Mouse (Mus musculus): ENCODE measurements around the gene Il23r.
"Not testable (repeated sequence)": the region's sequence is repeated elsewhere in the genome, so short reads cannot be mapped to it uniquely, and the experiment has no call there.

Gene Il23r

DNA sequence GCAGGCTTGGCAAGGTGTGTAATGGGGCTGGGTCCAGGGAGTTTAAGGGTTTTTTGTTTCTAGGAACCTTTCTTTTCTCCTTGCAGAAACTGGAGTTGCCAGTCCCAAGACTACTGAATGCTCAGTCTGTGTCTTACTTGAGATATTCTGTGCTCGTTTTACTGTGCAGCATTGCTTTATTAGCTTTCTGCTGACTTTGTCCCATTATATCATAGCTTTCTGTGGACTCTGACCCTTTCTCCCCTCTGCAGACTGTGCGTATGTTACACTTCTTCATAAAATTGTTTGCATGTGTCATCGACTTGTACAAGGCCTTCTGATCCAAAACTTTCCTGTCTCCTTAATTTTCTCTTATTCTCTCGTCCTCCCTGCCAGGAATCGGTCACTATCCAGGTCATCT, 34.7 kb upstream of the Il23r start:
- no peaks in the 10 kb centered on the region for H3K9me3 ChIP-seq (ENCODE audit: low read length)
- H3K36me3 ChIP-seq (ENCODE audit: insufficient read depth, low read length): no peaks in the 10 kb centered on the region
- H3K4me3 ChIP-seq (replicated peaks; ENCODE audit: low read length): no peak overlapping the region
- peaks cover 11% of the 10 kb centered on the region; the same call in 1 of the 2 replicates for H3K27me3 ChIP-seq (ENCODE audit: insufficient read depth, low read length)
- no peak for TF ChIP-seq NANOG (IDR thresholded peaks at IDR 0.05; ENCODE audit: borderline replicate concordance, low read length)
- no peak for TF ChIP-seq POU5F1 (IDR thresholded peaks at IDR 0.05; ENCODE audit: borderline replicate concordance, low read length)
- no peak for TF ChIP-seq CTCF (conservative IDR thresholded peaks at IDR 0.05; ENCODE audit: low read length)
- H3K4me1 ChIP-seq (replicated peaks; ENCODE audit: low read depth, low read length): 0 out of 2 replicates have a peak, but pooled peaks cover 2% of the 10 kb centered on the region

GRCm38 (mm10) chr6:67510752-67511151, 19.1 kb upstream of the Il23r start:
- no peaks in the 10 kb centered on the region for H3K36me3 ChIP-seq (ENCODE audit: insufficient read depth, low read length)
- H3K9me3 ChIP-seq (ENCODE audit: low read length): no peaks in the 10 kb centered on the region
- no peak overlapping the region for H3K4me3 ChIP-seq (replicated peaks; ENCODE audit: low read length)
- no peaks in the 10 kb centered on the region for H3K4me1 ChIP-seq (replicated peaks; ENCODE audit: low read depth, low read length)
- peak; percentile 48 for TF ChIP-seq CTCF (conservative IDR thresholded peaks at IDR 0.05; ENCODE audit: low read length)
- TF ChIP-seq POU5F1 (IDR thresholded peaks at IDR 0.05; ENCODE audit: borderline replicate concordance, low read length): no peak
- no peak for TF ChIP-seq NANOG (IDR thresholded peaks at IDR 0.05; ENCODE audit: borderline replicate concordance, low read length)
- H3K27me3 ChIP-seq (ENCODE audit: insufficient read depth, low read length): no peaks in the 10 kb centered on the region

DNA sequence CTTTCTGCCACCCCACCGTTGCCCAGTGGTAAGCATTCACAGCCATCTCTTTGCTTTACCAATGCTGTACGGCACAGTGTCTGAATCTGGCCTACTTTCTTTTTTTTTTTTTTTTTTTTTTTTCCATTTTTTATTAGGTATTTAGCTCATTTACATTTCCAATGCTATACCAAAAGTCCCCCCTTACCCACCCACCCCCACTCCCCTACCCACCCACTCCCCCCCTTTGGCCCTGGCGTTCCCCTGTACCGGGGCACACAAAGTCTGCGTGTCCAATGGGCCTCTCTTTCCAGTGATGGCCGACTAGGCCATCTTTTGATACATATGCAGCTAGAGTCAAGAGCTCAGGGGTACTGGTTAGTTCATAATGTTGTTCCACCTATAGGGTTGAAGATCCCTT, 10.3 kb upstream of the Il23r start:
- not testable (repeated sequence) for H3K9me3 ChIP-seq (ENCODE audit: low read length); H3K27me3 ChIP-seq (ENCODE audit: insufficient read depth, low read length); H3K4me1 ChIP-seq (replicated peaks; ENCODE audit: low read depth, low read length); H3K36me3 ChIP-seq (ENCODE audit: insufficient read depth, low read length); H3K4me3 ChIP-seq (replicated peaks; ENCODE audit: low read length)

DNA sequence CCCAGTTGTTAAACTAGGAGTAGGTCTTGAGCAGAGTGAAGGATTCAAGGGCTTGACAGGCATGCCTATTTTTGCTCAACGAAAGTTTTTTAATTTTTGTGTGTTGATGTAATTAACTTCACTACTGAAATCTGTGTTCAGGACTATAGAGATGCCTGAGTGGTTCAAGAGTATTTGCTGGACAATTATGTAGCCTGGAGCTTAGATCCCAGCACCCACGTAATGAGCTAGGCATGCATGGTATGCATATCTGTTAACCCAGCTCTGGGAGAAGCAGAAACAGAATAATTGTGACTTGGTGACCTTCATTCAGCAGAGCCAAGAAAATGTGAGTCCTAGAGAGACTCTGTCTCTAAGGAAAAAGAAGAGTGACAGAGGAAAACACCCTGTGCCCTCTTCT, 10.6 kb downstream of the Il23r start:
- no peaks in the 10 kb centered on the region for H3K36me3 ChIP-seq (ENCODE audit: insufficient read depth, low read length)
- H3K4me1 ChIP-seq (replicated peaks; ENCODE audit: low read depth, low read length): no peaks in the 10 kb centered on the region
- no peaks in the 10 kb centered on the region for H3K27me3 ChIP-seq (ENCODE audit: insufficient read depth, low read length)
- no peak overlapping the region for H3K4me3 ChIP-seq (replicated peaks; ENCODE audit: low read length)
- peaks cover 5% of the 10 kb centered on the region; the same call in 1 of the 2 replicates for H3K9me3 ChIP-seq (ENCODE audit: low read length)
- TF ChIP-seq CTCF (conservative IDR thresholded peaks at IDR 0.05; ENCODE audit: low read length) (no peak), POU5F1 (IDR thresholded peaks at IDR 0.05; ENCODE audit: borderline replicate concordance, low read length) (no peak), NANOG (IDR thresholded peaks at IDR 0.05; ENCODE audit: borderline replicate concordance, low read length) (no peak)

- Histone ChIP-seq H3K9me3 (ENCODE audit: low read length) (no peaks in the 10 kb centered on the region), H3K4me3 (replicated peaks; ENCODE audit: low read length) (no peak overlapping the region), H3K4me1 (replicated peaks; ENCODE audit: low read depth, low read length) (0 out of 2 replicates have a peak, but pooled peaks cover 8% of the 10 kb centered on the region), H3K27me3 (ENCODE audit: insufficient read depth, low read length) (peaks cover 1% of the 10 kb centered on the region; the same call in 1 of the 2 replicates), H3K36me3 (ENCODE audit: insufficient read depth, low read length) (no peaks in the 10 kb centered on the region)
- no peak for TF ChIP-seq POU5F1 (IDR thresholded peaks at IDR 0.05; ENCODE audit: borderline replicate concordance, low read length)
- no peak for TF ChIP-seq NANOG (IDR thresholded peaks at IDR 0.05; ENCODE audit: borderline replicate concordance, low read length)
- TF ChIP-seq CTCF (conservative IDR thresholded peaks at IDR 0.05; ENCODE audit: low read length): no peak
These were observed 20.4 kb downstream of the Il23r start for GRCm38 (mm10) chr6:67471242-67471641.

DNA sequence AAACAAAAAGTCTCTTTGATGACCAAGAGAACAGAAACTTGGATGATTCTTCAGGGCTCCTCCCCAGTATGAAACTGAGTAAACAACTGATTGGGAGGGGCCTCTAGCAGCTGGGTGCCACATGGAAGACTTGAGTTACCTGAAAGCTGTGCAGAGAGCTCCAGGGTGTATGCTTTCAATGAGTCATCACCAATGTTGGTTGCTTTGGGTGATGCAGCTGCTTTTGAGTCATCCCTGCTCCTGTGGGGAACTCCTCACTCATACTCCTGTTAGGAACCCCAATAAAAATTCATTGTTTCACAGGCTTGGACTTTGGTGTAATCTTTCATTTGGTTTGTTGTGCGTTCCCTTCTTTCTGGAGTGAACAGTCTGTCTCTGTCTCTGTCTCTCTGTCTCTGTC, 32.2 kb downstream of the Il23r start:
- Histone ChIP-seq H3K27me3 (ENCODE audit: insufficient read depth, low read length) (no peaks in the 10 kb centered on the region), H3K4me3 (replicated peaks; ENCODE audit: low read length) (no peak overlapping the region)
- no peak for TF ChIP-seq POU5F1 (IDR thresholded peaks at IDR 0.05; ENCODE audit: borderline replicate concordance, low read length)
- TF ChIP-seq CTCF (conservative IDR thresholded peaks at IDR 0.05; ENCODE audit: low read length): no peak
- no peak for TF ChIP-seq NANOG (IDR thresholded peaks at IDR 0.05; ENCODE audit: borderline replicate concordance, low read length)

GRCm38 (mm10) chr6:67451330-67451729, 40.3 kb downstream of the Il23r start:
- no peaks in the 10 kb centered on the region for H3K4me1 ChIP-seq (replicated peaks; ENCODE audit: low read depth, low read length)
- H3K9me3 ChIP-seq (ENCODE audit: low read length): no peaks in the 10 kb centered on the region
- TF ChIP-seq CTCF (conservative IDR thresholded peaks at IDR 0.05; ENCODE audit: low read length) (no peak; the same call in 1 of the 2 replicates), POU5F1 (IDR thresholded peaks at IDR 0.05; ENCODE audit: borderline replicate concordance, low read length) (no peak)

More for the DNA sequence above, 32.2 kb downstream of the Il23r start:
- H3K9me3 ChIP-seq (ENCODE audit: low read length): no peaks in the 10 kb centered on the region
- no peaks in the 10 kb centered on the region for H3K36me3 ChIP-seq (ENCODE audit: insufficient read depth, low read length)
- no peaks in the 10 kb centered on the region for H3K4me1 ChIP-seq (replicated peaks; ENCODE audit: low read depth, low read length)

DNA sequence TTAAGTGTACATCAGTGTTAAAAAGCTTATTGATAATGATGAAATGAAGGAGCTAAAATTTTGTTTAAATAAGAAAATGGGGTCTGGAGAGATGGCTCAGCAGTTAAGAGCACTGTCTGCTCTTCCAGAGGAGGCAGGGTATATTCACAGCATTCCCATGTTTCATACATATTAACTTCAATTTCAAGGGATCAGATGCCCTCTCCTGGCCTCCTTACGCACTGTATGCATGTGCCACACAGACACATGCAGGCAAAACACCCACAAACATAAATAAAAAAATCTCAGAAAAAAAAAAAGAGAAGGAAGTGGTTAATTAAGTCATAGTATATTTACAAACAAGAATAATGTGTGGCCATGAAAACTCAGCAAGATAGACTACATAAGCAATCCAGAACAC, 45.8 kb downstream of the Il23r start:
- no peaks in the 10 kb centered on the region for H3K4me1 ChIP-seq (replicated peaks; ENCODE audit: low read depth, low read length)
- no peak for TF ChIP-seq CTCF (conservative IDR thresholded peaks at IDR 0.05; ENCODE audit: low read length)
- H3K36me3 ChIP-seq (ENCODE audit: insufficient read depth, low read length): no peaks in the 10 kb centered on the region
- no peaks in the 10 kb centered on the region for H3K27me3 ChIP-seq (ENCODE audit: insufficient read depth, low read length)
- no peak overlapping the region for H3K4me3 ChIP-seq (replicated peaks; ENCODE audit: low read length)
- H3K9me3 ChIP-seq (ENCODE audit: low read length): no peaks in the 10 kb centered on the region

More at GRCm38 (mm10) chr6:67451330-67451729, 40.3 kb downstream of the Il23r start:
- Histone ChIP-seq H3K27me3 (ENCODE audit: insufficient read depth, low read length) (no peaks in the 10 kb centered on the region), H3K36me3 (ENCODE audit: insufficient read depth, low read length) (no peaks in the 10 kb centered on the region), H3K4me3 (replicated peaks; ENCODE audit: low read length) (no peak overlapping the region)

DNA sequence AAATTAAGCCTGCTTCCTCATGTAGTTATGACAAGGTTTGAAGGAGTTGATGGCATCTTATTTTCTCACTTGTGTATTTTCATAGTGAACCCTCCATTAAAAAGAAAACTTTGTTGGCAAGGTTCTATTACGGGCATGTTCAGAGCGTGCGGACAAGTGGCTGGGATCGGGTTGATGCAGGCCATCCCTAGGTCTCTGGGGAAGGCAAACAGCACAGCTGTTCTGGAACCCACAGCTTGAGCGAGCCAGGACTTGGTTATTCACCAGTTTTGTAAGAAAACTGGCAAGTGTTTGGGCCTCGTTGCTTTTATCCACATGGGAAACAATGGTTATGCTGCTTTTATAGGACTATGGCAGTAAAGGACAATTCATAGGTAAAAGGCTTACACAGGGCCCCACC, 48.5 kb downstream of the Il23r start:
- Histone ChIP-seq H3K9me3 (ENCODE audit: low read length) (no peaks in the 10 kb centered on the region), H3K4me3 (replicated peaks; ENCODE audit: low read length) (no peak overlapping the region), H3K4me1 (replicated peaks; ENCODE audit: low read depth, low read length) (no peaks in the 10 kb centered on the region), H3K27me3 (ENCODE audit: insufficient read depth, low read length) (no peaks in the 10 kb centered on the region), H3K36me3 (ENCODE audit: insufficient read depth, low read length) (no peaks in the 10 kb centered on the region)
- TF ChIP-seq POU5F1 (IDR thresholded peaks at IDR 0.05; ENCODE audit: borderline replicate concordance, low read length): no peak
- TF ChIP-seq NANOG (IDR thresholded peaks at IDR 0.05; ENCODE audit: borderline replicate concordance, low read length): no peak
- no peak for TF ChIP-seq CTCF (conservative IDR thresholded peaks at IDR 0.05; ENCODE audit: low read length)
